Mouse (Mus musculus) urinary bladder, postnatal 25 days (tissue): Measurements from ENCODE around the gene Rapgef4.
A peak's percentile ranks its signal among the peaks of the same experiment; 100 is the strongest.

Source experiments
- DNase-seq: peaks from one replicate; pipeline ENCODE4 v3.0.0; 2022; ENCODE audit warnings: low spot score

Gene Rapgef4

GRCm38 (mm10) chr2:72149059-72149458 is 168.0 kb downstream of the Rapgef4 start:
- DNase-seq = peak; percentile 68

- DNase-seq = no peak
These were observed 170.9 kb downstream of the Rapgef4 start for GRCm38 (mm10) chr2:72151792-72152554.

GRCm38 (mm10) chr2:72152746-72153145 is 171.7 kb downstream of the Rapgef4 start:
- no peak for DNase-seq

DNA sequence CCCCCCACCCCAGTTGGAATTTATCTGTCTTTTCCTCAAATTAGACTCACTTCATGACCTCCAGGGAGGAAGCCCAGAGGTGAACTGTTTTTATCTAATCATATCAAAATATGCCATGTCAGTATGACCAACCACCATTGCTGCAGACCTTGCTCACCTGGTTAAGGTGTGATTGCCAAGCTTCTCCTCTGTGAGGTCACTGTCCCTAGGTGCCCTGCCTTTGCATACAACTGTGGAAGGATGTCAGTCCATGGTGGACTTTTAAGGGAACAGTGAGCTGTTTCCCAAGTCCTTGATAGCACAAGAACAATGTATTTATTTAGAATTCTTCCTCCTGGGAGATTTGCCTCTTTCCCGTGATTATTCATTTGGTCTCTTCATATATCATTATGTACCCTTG is 172.8 kb downstream of the Rapgef4 start:
- DNase-seq = no peak

GRCm38 (mm10) chr2:72155102-72155773 is 174.2 kb downstream of the Rapgef4 start:
- no peak for DNase-seq

GRCm38 (mm10) chr2:72156484-72156883 is 175.4 kb downstream of the Rapgef4 start:
- no peak for DNase-seq

GRCm38 (mm10) chr2:72157561-72157960 is 176.5 kb downstream of the Rapgef4 start:
- no peak for DNase-seq

- no peak for DNase-seq
These were observed 177.0 kb downstream of the Rapgef4 start for GRCm38 (mm10) chr2:72158045-72158444.

DNA sequence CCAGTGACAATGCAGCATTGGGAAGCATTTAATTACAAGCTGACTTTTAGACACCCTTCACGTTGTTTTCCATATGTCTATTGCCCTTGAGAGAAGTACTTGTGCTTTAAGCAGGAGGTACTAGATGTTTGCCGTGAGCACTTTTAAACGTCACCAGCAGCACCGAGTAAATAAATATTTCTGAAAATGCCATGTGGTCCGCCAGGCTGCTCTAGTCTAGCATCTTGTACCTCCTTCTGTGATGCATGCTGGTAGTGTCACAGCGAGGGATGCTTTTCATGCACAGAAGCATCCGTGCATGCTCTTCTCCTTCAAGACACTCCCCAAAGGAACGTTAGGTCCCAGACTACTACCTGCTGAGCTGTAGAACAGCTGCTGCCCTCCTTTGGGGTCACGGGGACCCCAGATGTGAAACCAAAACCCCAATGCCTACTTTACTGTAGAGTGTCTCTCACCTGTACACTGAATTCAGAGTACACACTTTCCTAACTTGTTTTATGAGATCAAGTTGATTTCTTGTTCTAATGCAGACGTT is 177.7 kb downstream of the Rapgef4 start:
- no peak for DNase-seq

DNA sequence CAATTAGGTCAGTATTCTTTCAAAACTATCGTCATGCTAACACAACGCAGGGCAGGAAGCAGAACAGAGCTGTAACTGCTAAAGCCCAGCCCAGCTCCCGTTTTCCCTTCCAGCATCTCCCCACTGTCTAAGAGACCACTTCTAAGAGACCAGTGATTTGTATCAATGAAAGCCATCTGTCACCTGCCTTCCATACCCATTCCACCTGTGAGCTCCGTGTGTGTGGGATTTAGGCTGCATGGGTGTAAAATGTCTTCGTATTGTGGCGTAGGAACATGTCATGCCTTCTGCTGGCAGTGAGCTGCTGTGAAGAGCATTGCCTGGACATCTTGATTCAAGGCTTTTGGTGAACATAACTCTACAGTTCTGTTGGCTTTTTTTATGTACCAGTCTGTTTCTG is 178.2 kb downstream of the Rapgef4 start:
- DNase-seq = no peak

DNA sequence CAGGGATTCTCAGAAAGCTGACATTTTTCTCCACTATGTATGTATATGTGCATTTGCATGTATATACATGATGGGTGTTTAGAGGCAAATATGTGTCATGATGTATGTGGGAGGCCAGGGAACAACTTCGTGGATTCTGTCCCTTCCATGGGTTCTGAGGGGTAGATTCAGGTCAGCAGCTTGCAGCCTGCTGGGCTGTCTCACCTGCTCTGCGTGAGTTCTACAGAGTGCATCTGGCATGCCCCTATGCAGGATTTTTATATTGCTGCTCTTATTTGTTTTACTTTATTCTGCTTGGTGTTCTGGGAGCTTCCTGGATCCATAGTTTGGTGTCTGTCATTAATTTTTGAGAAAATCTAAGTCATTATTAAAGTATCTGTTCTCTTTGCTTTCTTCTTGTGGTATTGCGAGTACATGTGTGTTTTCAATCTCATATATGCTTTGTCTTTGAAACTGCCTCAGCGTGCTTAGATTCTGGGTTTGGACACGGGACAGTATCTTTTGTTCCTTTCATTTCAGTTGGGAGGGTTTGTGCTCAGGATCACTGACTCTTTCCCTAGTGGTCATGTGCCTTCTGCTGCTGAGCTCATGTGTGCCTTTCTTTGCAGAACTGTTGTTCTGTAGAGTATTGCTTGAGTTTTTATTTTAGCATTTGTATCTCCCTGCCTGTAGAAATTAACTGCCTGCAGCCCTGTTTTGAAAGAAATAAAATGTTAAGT is 184.3 kb downstream of the Rapgef4 start:
- no peak for DNase-seq

- no peak for DNase-seq
These were observed 188.5 kb downstream of the Rapgef4 start for GRCm38 (mm10) chr2:72169451-72170100.

DNA sequence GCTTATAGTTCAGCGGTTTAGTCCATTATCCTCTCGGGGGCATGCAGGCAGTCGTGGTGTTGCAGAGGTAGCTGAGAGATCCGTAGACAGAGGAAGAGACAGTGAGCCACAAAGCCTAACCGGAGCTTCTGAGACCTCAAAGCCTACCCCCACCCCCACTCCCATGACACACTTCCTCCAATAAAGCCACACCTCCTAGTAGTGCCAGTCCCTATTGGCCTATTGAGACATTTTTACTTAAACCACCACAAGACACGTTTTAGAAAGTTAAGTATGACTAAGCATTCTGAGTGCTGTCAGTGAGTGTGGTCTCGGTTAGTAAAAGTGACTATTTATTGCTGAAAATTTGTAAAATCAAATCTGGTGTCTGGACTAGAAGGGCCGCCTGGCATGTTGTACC is 189.5 kb downstream of the Rapgef4 start:
- no peak for DNase-seq

DNA sequence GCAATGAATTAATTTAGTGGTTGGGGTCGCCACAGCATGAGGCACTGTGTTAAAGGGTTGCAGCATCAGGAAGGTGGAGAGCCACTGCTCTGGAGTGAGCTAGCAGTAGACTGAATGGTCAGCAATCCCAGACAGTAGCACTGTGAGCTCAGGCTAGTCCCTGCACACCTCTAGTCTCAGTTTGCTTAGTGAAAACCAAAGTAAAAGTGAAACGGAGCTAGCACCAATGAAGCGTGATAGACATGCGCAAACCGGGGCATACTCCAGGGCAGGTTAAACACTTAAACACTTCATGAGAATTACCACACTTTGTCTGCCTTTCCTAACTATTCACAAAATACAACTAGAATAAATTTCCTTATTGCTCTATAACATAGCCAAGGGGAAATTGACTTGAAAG is 190.2 kb downstream of the Rapgef4 start:
- DNase-seq = no peak

GRCm38 (mm10) chr2:72173010-72173409 is 192.0 kb downstream of the Rapgef4 start:
- DNase-seq = no peak

DNA sequence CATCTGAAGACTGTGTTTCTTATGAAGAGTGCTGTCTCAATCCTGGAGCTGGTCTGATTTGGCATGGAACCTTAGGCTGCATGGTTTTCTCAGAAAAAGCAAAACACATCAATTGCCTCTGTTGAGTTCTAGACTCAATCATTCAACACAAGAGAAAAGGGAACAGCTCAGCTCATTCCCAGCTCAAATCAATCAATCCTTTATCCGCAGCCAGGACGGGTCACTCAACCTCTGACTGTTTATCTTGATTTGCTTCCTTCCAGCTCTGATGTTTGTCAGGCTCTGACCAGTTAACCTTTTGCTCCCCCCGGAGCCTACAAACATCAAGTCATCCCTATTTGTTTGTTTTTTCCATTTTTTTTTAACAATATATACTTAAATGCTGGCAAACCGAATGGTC is 192.8 kb downstream of the Rapgef4 start:
- no peak for DNase-seq

DNA sequence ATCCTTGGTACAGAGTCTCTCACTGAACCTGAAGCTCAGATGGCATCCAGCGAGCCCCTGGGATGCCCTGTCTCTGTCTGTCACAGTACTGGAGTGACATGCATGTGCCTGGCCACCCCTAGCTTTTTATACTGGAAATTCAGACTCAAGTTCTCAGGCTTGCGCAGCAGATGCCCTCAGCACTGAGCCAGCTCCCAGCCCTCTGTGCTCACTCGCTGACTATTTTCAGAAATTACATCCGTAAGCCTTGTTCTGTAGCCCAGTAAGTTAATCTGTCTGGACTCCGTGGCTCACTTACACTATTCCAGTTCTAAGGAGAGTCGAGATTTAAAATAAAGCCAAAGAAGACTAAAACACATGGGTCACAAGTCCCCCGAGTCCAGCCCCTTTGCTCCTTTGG is 194.5 kb downstream of the Rapgef4 start:
- DNase-seq = no peak

- no peak for DNase-seq
These were observed 194.9 kb downstream of the Rapgef4 start for GRCm38 (mm10) chr2:72175971-72176370.

GRCm38 (mm10) chr2:72177214-72178023 is 196.4 kb downstream of the Rapgef4 start:
- no peak for DNase-seq

GRCm38 (mm10) chr2:72178025-72178424 is 197.0 kb downstream of the Rapgef4 start:
- no peak for DNase-seq

GRCm38 (mm10) chr2:72178515-72178914 is 197.5 kb downstream of the Rapgef4 start:
- DNase-seq = no peak
